In the genomic region with DNA sequence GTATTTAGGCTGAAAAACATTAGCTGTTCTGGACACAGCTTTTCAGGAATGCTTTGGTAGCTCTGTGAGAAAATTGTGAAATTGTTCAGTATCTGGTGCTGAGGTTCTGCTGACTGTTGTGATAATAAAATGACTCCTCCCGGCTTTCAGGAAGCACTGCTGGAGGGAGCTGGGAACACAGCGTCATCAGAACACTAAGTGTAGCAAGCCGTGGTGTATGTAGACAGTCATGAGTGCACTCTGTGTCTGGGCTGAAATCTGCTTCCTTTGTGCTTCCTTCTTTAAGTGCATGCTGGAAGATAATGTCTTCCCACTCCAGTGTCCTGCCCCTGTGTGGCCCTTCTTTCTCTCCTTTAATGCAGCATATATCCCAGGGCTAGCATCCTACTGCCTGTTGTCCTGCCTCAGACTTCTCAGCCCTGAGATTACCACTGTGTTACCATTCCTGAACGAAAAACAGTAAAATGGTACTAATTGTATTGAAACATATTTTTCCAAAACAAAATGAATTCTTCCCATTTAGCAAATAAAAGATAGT, we compare ENCODE assay signal across 8 mouse cellular contexts. TPM values are rescaled to one million over a fixed set of nuclear protein-coding genes. Genes with fewer than 3 reads are reported as not detected.
DNase-seq lines count a peak whose midpoint lies in the region; ATAC-seq and TF ChIP-seq lines count a peak whose summit lies in the region.

No protein-coding gene starts in this region.

- H3K27ac ChIP-seq in gastrocnemius, adult 2 months, result peak overlapping the region; percentile 68
- H3K27ac ChIP-seq in heart, embryonic 16.5 days (ENCODE audit: low read length), result peak overlapping the region; percentile 87
- H3K27ac ChIP-seq in lung, embryonic 15.5 days, result peak overlapping the region; percentile 32
- H3K27ac ChIP-seq in stomach, embryonic 15.5 days, result peak overlapping the region; percentile 49; the same call in 1 of the 2 replicates

- H3K4me3 ChIP-seq in gastrocnemius, adult 2 months, result no peak overlapping the region
- H3K4me3 ChIP-seq in heart, embryonic 16.5 days (ENCODE audit: low read length), result no peak overlapping the region
- no peak overlapping the region for H3K4me3 ChIP-seq in lung, embryonic 15.5 days
- H3K4me3 ChIP-seq in stomach, embryonic 15.5 days (replicated peaks), result no peak overlapping the region

- peak overlapping the region; percentile 22; the same call in 1 of the 2 replicates for H3K4me2 ChIP-seq in heart, embryonic 16.5 days (ENCODE audit: low read depth, low read length)
- H3K4me2 ChIP-seq in lung, embryonic 15.5 days, result no peak overlapping the region
- no peak overlapping the region for H3K4me2 ChIP-seq in stomach, embryonic 15.5 days

- DNase-seq in gastrocnemius, adult 2 months, result peak; percentile 42
- DNase-seq in gastrocnemius, adult 8-10 months (ENCODE audit: low spot score in 2 of 2), result no peak
- DNase-seq in embryo, embryonic 10.5 days (ENCODE audit: low spot score), result peak; percentile 48
- DNase-seq in urinary bladder, postnatal 10 days (ENCODE audit: low spot score), result no peak
- DNase-seq in adrenal gland, adult 18-20 months (ENCODE audit: low spot score in 2 of 2), result no peak

- no peak for TF ChIP-seq CTCF in gastrocnemius, adult 2 months (IDR thresholded peaks at IDR 0.05)

- H3K27me3 ChIP-seq in heart, embryonic 16.5 days (ENCODE audit: control insufficient read depth, insufficient read depth, low read length), result no peaks in the 10 kb centered on the region
- no peaks in the 10 kb centered on the region for H3K27me3 ChIP-seq in lung, embryonic 15.5 days
- no peaks in the 10 kb centered on the region for H3K27me3 ChIP-seq in stomach, embryonic 15.5 days (replicated peaks)

- no peaks in the 10 kb centered on the region for H3K36me3 ChIP-seq in heart, embryonic 16.5 days (ENCODE audit: control insufficient read depth, insufficient read depth)
- H3K36me3 ChIP-seq in lung, embryonic 15.5 days, result no peaks in the 10 kb centered on the region
- H3K36me3 ChIP-seq in stomach, embryonic 15.5 days, result no peaks in the 10 kb centered on the region

- peak; percentile 39; the same call in 1 of the 2 replicates for ATAC-seq in heart, embryonic 16.5 days (replicated peaks; ENCODE audit: extremely low read depth, insufficient read depth, low FRiP score)
- peak; percentile 65; the same call in 1 of the 2 replicates for ATAC-seq in lung, embryonic 15.5 days (ENCODE audit: borderline replicate concordance, extremely low read depth, low FRiP score, low TSS enrichment)
- ATAC-seq in stomach, embryonic 15.5 days (ENCODE audit: insufficient read depth, low FRiP score, low read depth), result no peak

- H3K9me3 ChIP-seq in heart, embryonic 16.5 days (replicated peaks; ENCODE audit: control insufficient read depth, low read length), result no peaks in the 10 kb centered on the region
- no peaks in the 10 kb centered on the region for H3K9me3 ChIP-seq in lung, embryonic 15.5 days
- H3K9me3 ChIP-seq in stomach, embryonic 15.5 days, result no peaks in the 10 kb centered on the region

- H3K4me1 ChIP-seq in heart, embryonic 16.5 days (ENCODE audit: control insufficient read depth, insufficient read depth, low read length), result peaks cover 29% of the 10 kb centered on the region
- H3K4me1 ChIP-seq in lung, embryonic 15.5 days, result peaks cover 23% of the 10 kb centered on the region
- H3K4me1 ChIP-seq in stomach, embryonic 15.5 days, result peaks cover 17% of the 10 kb centered on the region

- peak overlapping the region; percentile 26 for H3K9ac ChIP-seq in heart, embryonic 16.5 days (ENCODE audit: low read length)
- H3K9ac ChIP-seq in lung, embryonic 15.5 days, result no peak overlapping the region
- no peak overlapping the region for H3K9ac ChIP-seq in stomach, embryonic 15.5 days

- intact Hi-C loops in gastrocnemius, adult 2 months (cut with DNase I), result no loop called here

- WGBS in heart, embryonic 16.5 days, result 16% methylated on average over 4 of the region's 4 CpGs
- WGBS in lung, embryonic 15.5 days, result 16% methylated on average over 4 of the region's 4 CpGs
- 17% methylated on average over 4 of the region's 4 CpGs for WGBS in stomach, embryonic 15.5 days

RNA-seq across cellular contexts. Expression of a gene that starts 28.7 kb away (rescaled TPM):
- 10 to 100 TPM; 21.0 to 24.8 TPM for total RNA-seq in gastrocnemius, adult 2 months (2021)
- total RNA-seq in gastrocnemius, adult 8-10 months (2022), result 10 to 100 TPM; 12.1 to 18.8 (median 16.0) TPM
- polyA plus RNA-seq in heart, embryonic 16.5 days (2015; fragmentation: Nextera tagmentation; extraction: Ambion mirVana), result 9.5 and 9.9 TPM in 2 replicates
- 11.1 and 13.7 TPM in 2 replicates for polyA plus RNA-seq in lung, embryonic 15.5 days (2015; fragmentation: Nextera tagmentation; extraction: Ambion mirVana)
- polyA plus RNA-seq in stomach, embryonic 15.5 days (2015; fragmentation: Nextera tagmentation; extraction: Ambion mirVana), result 12.9 and 14.1 TPM in 2 replicates
- 10 to 100 TPM; 32.1 to 35.9 TPM for total RNA-seq in adrenal gland, adult 18-20 months (2021)

Comparison
In these comparisons a context has a peak if more than half of its experiments do, and no peak if none do; other contexts are left out.
1. DNase-seq: peak in gastrocnemius, adult 2 months (single experiment) and embryo, embryonic 10.5 days (single experiment); none in gastrocnemius, adult 8-10 months (0 of 2), urinary bladder, postnatal 10 days (single experiment) and adrenal gland, adult 18-20 months (0 of 2).
2. H3K27ac ChIP-seq: peak in every context shown above with its lines; median percentile 87 in heart, embryonic 16.5 days; 68 in gastrocnemius, adult 2 months; 49 in stomach, embryonic 15.5 days; 32 in lung, embryonic 15.5 days.